Mouse (Mus musculus): ENCODE data around the gene Rpl26. TPM values are rescaled to one million over a fixed set of nuclear protein-coding genes. Genes with fewer than 3 reads are reported as not detected.

Rpl26 gene
- 100 to 1,000 TPM; 679 to 731 TPM for total RNA-seq (2021)
- long read RNA-seq, experiment 1, transcript Rpl26-201 (4 exons, 526 nt) = major isoform, 223 of 266 reads
- long read RNA-seq, experiment 1, transcript Rpl26-204 (2 exons, 636 nt) = minor isoform, 24 of 266 reads
- long read RNA-seq, experiment 1, partial matches to known transcripts = 15 of 266 reads
- long read RNA-seq, experiment 1, other reads (novel, unspliced or antisense) = 4 of 266 reads
- long read RNA-seq, experiment 2, transcript Rpl26-204 (2 exons, 636 nt) = minor isoform, 32 of 258 reads
- long read RNA-seq, experiment 2, transcript Rpl26-201 (4 exons, 526 nt) = major isoform, 213 of 258 reads
- long read RNA-seq, experiment 2, partial matches to known transcripts = 10 of 258 reads
- long read RNA-seq, experiment 2, other reads (novel, unspliced or antisense) = 3 of 258 reads

DNA sequence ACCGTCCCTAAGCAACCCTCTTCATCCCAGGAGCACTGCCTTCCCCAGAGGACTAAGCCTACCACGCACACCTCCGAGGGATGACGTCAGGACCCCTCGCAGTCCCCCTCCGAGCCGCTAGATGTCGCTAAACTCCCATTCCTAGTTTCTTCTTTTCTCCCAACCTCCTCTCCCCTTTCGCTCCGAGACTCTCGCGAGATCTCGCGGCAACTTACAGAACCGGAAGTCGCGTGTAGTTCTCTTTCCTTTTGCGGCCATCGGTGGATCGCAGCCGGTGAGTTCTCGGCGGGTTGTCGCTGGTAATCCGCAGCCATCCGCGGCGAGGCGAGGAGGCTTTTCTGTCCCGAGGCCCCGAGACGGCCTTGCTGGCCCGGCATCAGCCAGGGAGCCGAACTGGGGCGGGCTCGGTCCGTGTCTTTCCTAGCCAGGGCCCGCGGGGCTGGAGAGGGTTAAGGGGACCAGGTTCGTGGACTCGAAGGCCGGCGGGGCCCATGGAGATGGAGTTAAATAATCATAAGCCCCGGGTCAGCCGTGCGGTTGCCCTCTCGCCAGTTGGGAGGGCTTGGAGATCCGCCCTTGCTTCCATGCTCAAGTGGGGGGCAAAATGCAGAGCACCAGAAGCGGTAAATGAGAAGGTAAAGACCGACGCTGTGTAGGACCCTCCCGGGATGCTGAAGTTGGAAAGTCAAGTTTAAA is at the start of gene Rpl26:
Rpl26 (plus strand) TSS at position 233 of the 696 bp plus-strand sequence.
- DNase-seq = peak; percentile 98 to 100

DNA sequence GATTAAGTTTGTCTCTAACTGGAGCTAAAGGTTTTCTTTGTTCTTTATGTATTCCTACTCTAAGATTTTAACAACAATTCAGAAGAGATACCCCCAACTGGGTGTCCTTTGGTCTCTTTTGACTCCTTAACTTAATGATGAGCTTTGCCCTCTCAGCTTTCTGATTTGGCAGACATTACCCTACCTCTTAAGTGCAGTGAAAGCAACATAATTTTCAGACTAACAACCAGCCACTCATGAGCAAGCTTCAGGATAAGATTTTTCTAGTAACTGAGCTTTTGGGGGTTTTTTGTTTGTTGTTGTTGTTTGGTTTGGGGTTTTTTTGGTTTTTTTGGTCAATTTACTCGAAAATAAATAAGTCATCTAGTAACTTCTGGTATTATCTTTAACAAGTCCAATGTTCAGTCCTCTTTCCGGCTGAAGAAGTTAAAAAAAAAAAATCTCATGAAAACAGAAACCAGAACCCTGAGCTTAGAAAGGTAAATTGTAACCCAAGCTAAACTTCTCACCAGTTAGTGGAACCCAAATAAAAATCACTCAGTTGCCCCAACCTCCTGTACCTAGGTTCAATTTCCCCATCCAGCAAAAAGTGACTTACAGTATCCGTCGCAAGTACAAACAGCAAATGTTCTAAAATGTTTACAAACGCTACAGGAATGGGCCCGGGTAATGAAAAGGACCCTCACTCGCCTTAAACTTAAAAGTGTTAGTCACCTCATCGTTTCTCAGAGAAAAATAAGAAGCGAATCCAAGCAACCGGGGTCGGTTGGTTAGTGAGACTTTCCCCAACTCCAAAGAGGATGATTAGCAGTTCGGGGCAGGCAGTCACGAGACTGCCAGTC is 49.5 kb upstream of the Rpl26 start:
- DNase-seq = no peak

DNA sequence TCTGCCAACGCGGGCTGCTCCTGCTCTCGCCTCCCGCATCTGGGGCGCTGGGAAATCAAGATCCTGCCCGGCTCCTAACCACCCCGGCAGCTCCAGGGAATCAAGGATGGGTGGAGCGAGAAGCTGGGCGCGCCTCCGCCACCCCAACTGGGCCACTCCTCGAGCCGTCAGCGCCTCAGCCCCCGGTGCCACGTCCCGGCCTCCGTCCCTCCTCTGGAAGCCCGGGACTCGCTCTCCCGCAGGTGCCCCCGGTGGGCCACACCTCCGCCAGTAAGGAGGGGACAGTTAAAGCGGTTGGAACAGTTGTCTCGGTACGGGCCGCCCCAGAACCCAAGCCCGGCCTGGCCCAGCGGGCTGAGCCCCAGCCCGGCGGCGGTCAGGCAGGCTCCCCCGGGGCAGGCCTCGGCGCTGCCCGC is 48.9 kb upstream of the Rpl26 start:
- peak; percentile 83 to 87 for DNase-seq

DNA sequence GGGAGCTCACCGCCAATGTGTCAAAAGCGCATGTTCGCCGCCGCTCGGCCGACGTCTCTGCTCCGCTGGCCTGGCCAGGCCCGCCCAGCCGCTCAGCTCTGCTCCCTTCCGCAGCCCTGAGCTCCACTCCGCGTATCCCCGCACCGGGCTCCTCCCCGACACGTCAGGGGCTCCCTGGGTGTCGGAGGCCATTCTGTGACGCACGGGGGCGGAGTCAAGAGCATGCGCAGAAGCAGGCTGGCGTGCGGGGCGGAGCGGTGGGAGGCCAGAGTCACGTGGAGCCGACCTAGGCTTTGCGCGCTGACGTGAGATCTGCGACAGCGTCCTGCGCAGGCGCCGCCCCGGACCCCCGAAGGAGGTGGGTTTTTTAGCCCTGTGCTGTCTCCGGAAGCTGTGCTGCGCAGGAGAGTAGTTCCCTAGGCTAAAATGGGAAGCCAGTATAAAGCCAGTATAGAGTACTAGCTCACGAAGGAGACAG is 48.4 kb upstream of the Rpl26 start:
- DNase-seq = peak; percentile 100

DNA sequence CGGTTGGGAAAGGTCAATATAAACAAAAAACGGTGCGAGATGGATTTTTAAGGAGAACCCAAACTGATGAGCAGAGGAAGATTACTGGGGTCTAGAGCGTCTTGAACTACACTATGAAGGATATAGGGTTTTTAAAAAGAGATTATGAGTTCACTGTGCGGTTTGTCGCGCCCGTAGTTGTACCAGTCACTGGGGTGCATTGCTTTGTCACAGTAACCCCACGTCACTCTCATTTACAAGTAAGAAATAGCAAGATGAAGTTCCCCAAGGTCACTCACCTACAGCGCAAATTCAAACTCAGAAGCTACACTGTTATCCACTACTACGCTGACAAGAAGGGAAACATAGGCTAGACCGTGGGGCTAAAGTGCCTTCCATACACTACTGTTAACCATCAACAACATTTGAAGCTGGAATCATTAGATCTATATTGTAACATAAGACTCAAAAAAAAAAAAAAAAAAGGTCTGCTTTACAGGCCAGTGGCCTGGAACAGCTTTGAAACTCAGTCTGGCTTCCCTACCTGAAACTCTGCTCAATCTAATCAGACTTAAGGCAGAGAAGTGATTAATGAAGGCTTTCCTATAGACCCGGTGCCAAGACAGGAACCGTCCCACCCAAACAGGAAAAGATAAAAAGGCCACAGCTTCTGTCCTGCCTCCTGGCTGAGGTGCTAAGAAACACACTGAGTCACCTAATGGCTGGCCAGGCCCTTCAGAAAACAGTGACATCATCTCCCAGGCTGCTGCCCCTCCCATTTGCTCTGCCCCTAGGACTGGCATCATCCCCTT is 47.6 kb upstream of the Rpl26 start:
- DNase-seq = peak; percentile 62 to 89

DNA sequence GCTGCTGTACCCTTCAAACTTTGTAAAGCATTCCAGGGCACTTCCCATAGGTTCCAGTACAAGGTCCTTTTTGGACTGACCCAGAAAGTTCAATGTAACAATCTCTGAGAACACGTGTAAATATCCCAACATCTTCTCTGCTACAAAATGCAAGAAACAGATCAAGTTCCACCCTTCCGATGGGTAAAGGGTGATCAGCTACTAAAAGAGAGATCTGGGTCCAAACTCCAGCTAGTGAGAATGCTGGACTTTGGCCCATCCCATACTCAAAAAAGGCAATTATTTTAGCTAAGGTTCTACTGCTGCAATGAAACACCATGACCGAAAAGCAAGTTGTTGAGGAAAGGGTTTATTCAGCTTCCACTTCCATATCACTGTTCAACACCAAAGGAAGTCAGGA is 46.8 kb upstream of the Rpl26 start:
- no peak for DNase-seq

DNA sequence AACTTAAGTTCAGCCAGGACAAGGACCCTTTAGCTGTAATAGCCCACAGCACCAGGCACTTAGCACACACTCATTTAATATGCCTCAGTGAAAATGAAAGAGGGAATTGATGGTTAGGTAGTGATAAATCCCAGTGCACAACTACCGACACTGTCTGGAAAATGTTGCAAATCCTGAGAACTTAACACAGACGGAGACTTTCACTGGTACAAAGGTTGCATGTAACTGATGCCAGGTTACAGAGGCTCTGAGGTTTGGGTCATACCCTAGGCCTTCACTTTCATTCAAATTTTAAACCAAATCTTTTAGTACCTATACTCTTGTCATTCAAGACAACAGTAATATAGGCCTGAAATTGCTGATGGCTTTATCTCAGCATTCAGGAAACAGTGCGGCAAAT is 44.1 kb upstream of the Rpl26 start:
- DNase-seq = no peak

DNA sequence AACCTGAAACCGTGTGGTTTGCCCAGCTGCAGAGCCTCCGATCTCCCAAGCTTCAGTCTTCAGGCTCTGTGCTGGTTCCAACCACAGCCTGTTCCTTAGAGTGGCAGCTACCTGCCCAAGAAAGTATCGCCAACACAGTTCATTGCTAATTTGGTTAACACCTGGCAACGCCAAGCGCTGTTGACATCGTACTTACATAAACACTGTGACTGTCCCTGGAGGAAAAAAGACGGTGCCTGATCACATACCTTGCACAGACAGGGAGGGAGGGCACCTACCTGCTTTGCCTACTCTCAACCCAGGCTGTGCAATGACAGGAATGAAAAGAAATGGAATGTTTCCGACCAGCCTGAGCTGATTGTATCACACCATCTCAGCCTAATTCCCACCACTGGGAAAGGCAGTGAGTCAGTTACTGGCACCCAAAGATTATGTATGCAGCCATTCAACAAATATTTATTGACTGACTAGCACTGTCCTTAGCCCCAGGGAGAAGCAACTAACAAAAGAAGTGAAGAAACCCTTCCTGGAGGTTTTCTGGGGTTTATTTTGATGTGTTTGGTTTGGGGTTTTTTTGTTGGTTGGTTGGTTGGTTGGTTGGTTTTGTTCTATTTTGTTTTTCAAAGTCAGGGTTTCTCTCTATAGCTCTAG is 41.3 kb upstream of the Rpl26 start:
- no peak for DNase-seq

DNA sequence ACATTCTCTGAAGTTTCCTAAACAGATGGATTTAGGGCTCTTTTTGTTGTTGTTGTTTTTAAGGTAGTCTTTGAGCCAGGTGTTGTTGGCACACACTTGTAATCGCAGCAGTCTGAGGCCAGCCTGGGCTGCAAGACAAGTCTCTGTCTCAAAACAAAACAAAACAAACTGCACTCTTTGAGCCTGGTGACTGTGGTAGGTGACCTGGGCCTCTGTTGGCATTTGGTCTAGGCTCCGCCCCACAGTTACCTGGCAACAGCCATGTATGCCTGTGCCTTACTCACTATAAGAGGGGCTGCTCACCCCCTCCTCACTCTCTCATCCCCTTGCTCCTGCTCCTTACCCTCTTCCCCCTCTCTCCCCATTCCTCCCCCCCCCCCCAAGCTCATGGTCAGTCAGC is 39.1 kb upstream of the Rpl26 start:
- no peak for DNase-seq

DNA sequence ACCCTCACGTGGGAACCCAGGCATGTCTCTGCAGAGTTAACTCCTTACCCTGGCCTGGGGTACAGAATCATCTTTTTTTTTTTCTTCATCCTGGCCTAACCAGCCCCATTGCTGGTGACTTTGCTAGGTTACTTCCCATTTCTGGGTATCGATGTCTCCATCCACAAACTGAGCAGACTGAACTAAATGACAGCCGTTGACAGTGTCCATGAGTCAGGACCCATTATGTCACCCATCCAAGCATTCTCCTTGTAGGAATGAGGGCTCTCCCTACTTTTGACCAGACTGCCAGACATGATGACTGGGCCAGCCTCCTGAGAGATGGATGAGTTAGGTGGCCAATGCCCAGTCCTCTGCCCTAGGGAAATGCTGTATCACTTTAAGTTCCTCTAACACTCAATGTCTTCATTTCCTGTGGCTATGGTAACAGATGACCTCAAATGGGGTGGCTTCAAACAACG is 37.7 kb upstream of the Rpl26 start:
- peak; percentile 37 to 43 for DNase-seq

DNA sequence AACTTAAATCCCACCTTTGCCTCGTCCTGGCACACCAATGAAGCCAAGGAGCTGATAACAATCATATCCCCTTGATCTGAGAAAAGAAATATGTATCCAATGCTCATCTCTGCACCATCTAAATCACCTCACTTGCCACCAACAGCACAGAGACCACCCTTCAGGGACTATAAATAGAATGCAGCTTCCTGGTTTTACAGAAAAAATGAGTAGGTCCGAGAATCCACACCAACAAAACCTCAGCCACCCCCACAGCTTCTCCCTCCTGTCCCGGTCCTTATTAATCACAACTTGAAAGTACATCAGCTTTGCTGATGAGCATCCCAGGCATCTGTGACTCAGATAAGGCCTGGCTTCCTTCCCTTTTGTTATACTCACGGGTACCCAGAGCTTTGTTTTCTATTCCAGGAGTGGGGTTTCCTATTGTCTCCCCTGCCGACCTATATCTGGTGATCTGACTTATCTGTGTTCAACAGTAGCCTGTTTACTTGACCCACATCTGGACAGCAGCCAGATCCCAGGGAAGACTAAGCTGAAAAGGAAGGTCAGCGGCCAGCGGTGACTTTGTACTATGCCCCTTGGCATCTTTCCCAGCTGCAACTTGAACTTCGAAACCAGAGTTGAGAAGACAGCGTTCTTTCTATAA is 36.7 kb upstream of the Rpl26 start:
- DNase-seq = peak; percentile 90 to 95

DNA sequence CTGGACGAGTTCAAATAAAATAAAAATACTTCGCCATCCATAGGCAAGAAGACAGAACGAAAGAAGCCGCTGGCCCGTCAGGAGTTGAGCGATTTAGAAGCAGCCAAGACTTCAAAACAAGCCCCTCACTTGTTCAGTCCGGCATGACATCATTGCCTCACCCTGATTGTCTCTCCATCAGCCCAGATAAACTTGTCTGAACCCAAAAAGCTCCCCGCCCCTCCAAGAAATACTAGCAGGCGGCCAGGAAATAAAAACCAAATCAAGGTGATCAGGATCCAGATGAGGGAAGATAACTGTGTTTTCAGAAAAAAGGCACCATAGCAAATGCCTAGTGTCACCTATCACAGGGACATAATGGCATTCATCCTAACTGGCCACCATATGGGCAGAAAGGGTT is 30.1 kb upstream of the Rpl26 start:
- peak in 1 of 2 experiments; percentile 12 for DNase-seq

DNA sequence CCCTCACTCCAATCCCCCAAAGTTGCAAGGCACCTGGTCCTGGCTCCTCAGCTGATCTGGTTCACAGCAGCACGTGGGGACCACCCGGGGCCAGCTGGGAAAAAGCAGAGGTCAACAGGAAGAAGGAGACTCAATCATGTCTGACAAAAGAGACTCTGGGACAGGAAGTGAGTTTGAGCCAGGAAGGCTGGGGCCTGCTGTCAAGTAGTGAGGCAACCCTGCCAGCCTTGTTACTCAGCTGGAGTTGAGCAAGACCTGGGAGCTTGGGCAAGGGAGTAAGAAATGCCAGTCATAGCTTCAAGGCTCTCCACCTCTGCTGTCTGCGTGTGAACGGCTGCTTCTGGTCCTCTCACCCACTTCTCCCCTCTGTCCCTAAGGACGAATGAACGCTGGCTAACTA is 29.6 kb upstream of the Rpl26 start, which contains the start of gene Ndel1:
Ndel1 (minus strand) TSS at position 111 of the 400 bp plus-strand sequence.
- DNase-seq = peak; percentile 58 to 79

DNA sequence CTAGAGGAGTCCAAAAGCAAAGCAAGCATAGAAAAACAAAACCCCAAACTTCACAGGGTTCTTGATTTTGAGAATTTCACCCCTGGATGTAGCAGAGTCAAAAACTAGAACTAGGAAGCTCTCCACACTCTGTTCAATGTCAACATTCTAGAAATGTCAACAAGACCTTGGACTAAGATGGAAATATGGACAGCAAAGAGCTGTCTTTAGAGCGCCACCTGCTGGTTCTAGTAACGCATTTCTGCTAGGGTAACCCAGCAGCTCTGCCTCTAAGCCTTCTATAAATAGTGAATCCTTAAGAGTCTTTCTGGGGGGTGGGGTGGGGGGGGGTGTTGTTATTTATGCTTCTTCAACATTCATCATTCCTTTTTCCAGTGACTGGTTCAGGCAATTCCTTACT is 26.5 kb upstream of the Rpl26 start:
- peak; percentile 66 to 80 for DNase-seq

DNA sequence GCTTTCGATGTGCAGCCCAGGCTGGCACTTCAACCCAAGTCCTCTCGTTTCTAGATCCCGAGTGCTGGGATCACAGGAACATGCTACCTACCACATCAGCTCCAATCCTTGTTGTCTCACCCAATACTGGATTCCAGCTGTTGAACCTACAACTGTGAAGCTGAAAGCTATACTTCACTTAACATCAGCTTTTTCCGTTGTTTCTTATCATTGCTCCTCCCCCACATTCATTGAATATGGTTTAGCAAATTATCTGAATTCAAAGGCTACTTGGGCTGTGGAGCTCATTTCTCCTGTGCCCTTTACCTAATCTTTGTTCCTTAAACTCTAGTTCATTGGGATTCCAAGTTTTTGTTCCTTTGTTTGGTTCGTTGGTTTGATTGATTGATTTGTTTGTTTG is 22.6 kb upstream of the Rpl26 start:
- DNase-seq = no peak

DNA sequence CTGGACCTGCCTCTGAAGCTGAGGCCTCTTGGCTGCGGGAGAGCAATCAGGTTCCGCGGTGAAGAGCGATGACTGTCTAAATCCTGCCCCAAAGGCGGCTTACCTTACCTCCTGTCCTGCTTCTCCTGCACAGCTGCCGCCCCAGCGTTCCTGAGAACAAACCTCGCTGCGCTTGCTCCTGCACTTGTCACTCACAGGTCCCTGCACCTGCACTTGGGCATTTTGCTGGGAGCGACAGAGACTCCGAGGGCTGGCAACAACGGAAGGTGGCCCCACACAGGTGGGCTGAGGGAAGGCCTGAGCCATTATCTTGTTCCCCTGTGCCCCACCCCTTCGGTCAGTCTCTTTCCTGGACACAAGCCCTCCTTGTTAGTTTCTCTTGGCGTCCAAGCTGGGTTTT is 19.3 kb upstream of the Rpl26 start:
- DNase-seq = no peak

DNA sequence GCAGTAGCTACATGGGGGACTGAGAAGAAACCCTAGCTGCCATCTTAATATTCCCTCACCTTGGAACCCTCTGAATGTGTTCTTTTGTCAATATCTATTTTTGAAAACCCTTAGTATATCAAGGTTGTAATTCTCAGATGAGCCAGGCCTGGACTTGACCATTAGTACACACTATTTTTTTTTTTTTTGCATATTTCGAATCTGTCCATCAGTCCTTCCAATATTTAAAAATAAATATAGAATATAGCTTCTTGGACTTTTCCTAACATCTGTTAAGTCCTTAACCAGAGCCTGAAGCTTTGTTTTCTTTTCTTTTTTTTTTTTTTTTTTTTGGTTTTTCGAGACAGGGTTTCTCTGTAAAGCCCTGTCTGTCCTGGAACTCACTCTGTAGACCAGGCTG is 17.5 kb upstream of the Rpl26 start:
- DNase-seq = no peak

DNA sequence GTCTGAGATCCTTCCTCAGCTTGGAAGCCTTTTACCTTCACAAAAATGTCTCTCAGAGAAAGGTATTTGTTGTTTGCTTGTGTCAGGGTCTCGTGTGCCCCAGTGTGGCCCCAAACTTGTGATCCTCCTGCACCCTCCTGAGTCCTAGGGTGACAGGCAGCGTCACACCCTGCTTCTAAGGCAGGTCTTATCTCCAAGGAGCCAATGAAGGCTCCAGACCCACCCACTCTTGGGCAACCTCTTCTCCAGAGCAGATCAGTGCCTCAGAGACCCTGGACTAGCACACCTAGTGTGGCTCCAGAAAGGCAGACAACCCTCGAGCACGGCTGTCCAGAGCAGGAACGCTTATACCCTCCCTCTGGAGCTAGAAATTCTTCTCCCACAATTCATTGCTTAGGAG is 17.0 kb upstream of the Rpl26 start:
- no peak for DNase-seq

DNA sequence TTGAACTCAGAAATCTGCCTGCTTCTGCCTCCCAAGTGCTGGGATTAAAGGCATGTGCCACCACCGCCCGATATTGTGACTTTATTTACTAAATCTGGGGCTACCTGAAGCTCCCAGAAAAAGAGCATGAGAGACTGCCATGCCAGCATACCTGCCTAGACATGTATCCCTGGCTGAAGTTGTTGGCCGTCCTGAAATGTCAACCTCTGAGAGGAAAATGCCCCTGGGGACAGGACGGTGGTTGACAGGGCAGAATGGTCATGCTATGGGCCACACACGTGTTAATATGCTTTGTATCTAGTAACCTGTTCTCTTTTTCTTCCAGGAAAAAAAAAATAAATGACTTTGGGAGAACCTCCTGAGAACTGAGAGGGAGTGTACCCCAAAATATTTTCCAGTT is 15.3 kb upstream of the Rpl26 start:
- no peak for DNase-seq

DNA sequence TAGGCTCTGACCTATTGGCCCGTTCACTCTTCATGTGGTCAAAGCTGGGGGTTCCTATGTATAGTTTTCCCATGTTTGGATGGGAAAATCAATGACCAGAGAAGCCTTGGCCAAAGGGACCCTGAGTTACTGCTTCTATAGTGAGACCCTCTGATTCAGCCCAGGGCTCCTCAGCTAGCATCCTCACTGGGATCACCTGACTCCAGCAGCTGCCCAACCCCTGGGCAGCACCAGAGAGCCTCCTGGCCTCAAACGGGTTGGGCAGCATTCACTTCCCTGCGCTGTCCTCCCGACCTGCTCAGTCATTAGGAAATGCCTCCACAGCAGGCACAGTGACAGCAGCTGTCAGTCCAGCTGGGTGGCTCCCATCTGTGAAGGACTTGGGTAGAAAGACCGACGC is 13.1 kb upstream of the Rpl26 start, which contains the start of gene Rnf222:
Rnf222 (plus strand) TSS at position 301 of the 400 bp plus-strand sequence.
- DNase-seq = no peak
